Mouse (Mus musculus) myocyte (in vitro differentiated cells): ENCODE measurements around the gene Eef1akmt2.

Source experiments
- CEBPB ChIP-seq: IDR thresholded peaks from 2 replicates; pipeline ENCODE4 v1.6.1; 2011; ENCODE audit warnings: mild to moderate bottlenecking, moderate library complexity; ENCODE audit not compliant: poor library complexity, insufficient read depth, severe bottlenecking
- E2F4 ChIP-seq: IDR thresholded peaks from one replicate; pipeline ENCODE4 v1.6.1; 2011; ENCODE audit warnings: mild to moderate bottlenecking, control low read depth, moderate library complexity; ENCODE audit not compliant: insufficient read depth
- MAX ChIP-seq: IDR thresholded peaks from one replicate; pipeline ENCODE4 v1.6.1; 2011; ENCODE audit warnings: low read depth, mild to moderate bottlenecking, control low read depth
- MYOD1 ChIP-seq, 3 experiments: IDR thresholded peaks; one replicate each; pipeline ENCODE4 v1.6.1; 2011; ENCODE audit warnings: control low read depth in 2 of 3, low read depth in 2 of 3, mild to moderate bottlenecking in 2 of 3, moderate library complexity in 1 of 3; ENCODE audit not compliant: insufficient read length in 2 of 3, control insufficient read depth in 1 of 3
- MYOG ChIP-seq, 3 experiments: IDR thresholded peaks; one replicate each; pipeline ENCODE4 v1.6.1; 2011; ENCODE audit warnings: control low read depth in 2 of 3, low read depth in 2 of 3, mild to moderate bottlenecking in 2 of 3; ENCODE audit not compliant: insufficient read length in 2 of 3, control insufficient read depth in 1 of 3, insufficient read depth in 1 of 3
- POLR2A ChIP-seq: IDR thresholded peaks from one replicate; pipeline ENCODE4 v1.6.1; 2011; ENCODE audit warnings: low read depth, mild to moderate bottlenecking, control low read depth, moderate library complexity; ENCODE audit not compliant: insufficient read length
- POLR2AphosphoS2 ChIP-seq: IDR thresholded peaks from one replicate; pipeline ENCODE4 v1.6.1; 2011; ENCODE audit warnings: low read depth, control low read depth; ENCODE audit not compliant: insufficient read length
- REST ChIP-seq: IDR thresholded peaks from one replicate; pipeline ENCODE4 v1.6.1; 2011; ENCODE audit warnings: mild to moderate bottlenecking, control low read depth, moderate library complexity; ENCODE audit not compliant: insufficient read depth, insufficient read length
- SRF ChIP-seq: IDR thresholded peaks from one replicate; pipeline ENCODE4 v1.6.1; 2011; ENCODE audit warnings: low read depth; ENCODE audit not compliant: control insufficient read depth, insufficient read length
- TCF12 ChIP-seq: IDR thresholded peaks from one replicate; pipeline ENCODE4 v1.6.1; 2011; ENCODE audit warnings: mild to moderate bottlenecking, control low read depth; ENCODE audit not compliant: poor library complexity, insufficient read depth, severe bottlenecking
- TCF3 ChIP-seq: IDR thresholded peaks from one replicate; pipeline ENCODE4 v1.6.1; 2011; ENCODE audit warnings: low read depth, control low read depth; ENCODE audit not compliant: insufficient read length
- USF1 ChIP-seq: IDR thresholded peaks from one replicate; pipeline ENCODE4 v1.6.1; 2011; ENCODE audit warnings: low read depth, mild to moderate bottlenecking, control low read depth, moderate library complexity

DNA sequence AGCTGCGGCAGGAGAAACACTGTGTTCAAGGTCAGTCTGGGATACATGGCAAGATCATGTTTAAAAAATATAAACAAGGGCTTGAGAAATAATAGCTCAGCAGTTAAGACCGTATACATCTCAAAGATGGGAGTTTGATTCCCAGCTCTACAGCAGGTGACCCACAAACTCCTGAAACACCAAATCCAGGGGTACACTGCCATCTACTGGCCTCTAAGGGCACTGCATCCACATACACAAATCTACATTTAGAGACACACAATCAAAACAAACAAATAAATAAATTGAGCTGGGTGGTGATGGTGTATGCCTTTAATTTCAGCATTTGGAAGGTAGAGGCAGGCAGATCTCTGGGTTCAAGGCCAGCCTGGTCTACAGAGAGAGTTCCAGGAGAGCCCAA, 45.8 kb upstream of the Eef1akmt2 start:
- no peak for TF ChIP-seq POLR2A
- TF ChIP-seq E2F4 = no peak
- TF ChIP-seq USF1 = no peak
- TF ChIP-seq MYOD1 (IDR thresholded peaks at IDR 0.05; ENCODE audit: control insufficient read depth in 1 of 3, insufficient read length in 2 of 3, low read depth in 2 of 3) = no peak
- no peak for TF ChIP-seq TCF12
- no peak for TF ChIP-seq MAX
- TF ChIP-seq POLR2AphosphoS2 = no peak
- no peak for TF ChIP-seq CEBPB
- no peak for TF ChIP-seq TCF3
- no peak for TF ChIP-seq MYOG (IDR thresholded peaks at IDR 0.05; ENCODE audit: control insufficient read depth in 1 of 3, insufficient read depth in 1 of 3, insufficient read length in 2 of 3, low read depth in 2 of 3)
- no peak for TF ChIP-seq REST
- no peak for TF ChIP-seq SRF
